Mouse (Mus musculus) adrenal gland, postnatal 14 days (tissue): Measurements from ENCODE around the gene Dcxr. TPM values are rescaled to one million over a fixed set of nuclear protein-coding genes. Genes with fewer than 3 reads are reported as not detected.

Source experiments
- DNase-seq: peaks from one replicate; pipeline ENCODE4 v3.0.0; 2021; ENCODE audit warnings: mixed read lengths
- total RNA-seq: library from RNA; stranded (reverse); gene quantifications from 2 replicates; pipeline ENCODE4 v1.2.3, GENCODE M21; 2021

Dcxr gene
- total RNA-seq, 1 experiment from 2014 or later, result 41.9 TPM

- DNase-seq, result peak; percentile 55
Observed at GRCm38 (mm10) chr11:120729432-120730050, 2.5 kb upstream of the Dcxr start.

DNA sequence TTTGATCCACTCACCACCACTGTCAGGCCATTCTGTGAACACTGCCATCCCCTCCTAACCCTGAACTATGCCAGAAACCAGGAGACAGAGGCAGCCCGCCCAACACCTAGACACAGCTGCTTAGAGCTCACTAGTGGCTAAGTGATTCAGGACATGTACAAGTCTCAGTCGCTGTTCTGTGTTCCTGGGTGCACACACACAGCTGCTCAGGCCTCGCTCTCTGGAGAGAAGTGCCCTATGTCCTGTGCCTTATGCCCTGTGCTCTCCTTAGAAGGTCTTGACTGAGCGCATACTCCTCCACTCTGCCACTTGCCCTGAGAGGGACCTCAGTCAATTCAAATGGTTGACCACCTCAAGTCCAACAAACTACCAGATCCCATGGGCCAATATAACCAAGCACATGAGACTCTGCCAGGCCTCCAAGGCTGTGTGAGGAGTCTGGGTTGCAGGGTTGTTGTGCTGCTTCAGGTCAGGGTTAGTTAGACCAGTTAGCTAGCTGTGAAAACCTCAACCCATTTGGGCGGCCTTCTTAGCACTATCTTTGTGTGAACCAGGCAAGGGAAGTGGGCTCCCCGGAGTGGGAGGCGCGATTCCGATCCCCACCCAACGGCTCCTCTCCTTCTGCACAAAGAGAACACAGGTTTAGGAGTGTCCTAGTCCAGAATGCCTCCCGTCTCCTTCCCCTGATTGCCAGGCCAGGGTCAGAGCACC, 1.6 kb upstream of the Dcxr start:
- DNase-seq, result no peak

DNA sequence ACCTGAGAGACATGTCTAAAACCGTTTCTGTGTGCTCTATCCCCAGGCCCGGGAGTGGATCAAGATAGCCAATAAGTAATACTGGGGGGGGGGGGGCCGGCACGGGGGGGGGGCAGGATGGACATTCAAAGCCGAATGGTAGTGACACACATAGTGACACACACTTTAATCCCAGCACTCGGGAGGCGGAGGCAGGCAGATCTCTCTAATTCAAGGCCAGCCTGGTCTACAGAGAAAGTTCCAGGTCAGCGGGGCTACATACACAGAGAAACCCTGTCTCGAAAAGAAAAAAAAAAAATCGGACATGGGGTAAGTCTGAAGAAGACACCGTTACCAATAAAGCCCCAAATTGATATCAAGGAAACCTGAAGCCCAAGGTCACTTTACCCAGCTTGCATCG, 483 bp upstream of the Dcxr start:
- DNase-seq, result no peak

- DNase-seq, result peak; percentile 4
Observed at GRCm38 (mm10) chr11:120726243-120727168, 575 bp downstream of the Dcxr start.

- peak; percentile 3 for DNase-seq
Observed at GRCm38 (mm10) chr11:120723509-120723908, 3.6 kb downstream of the Dcxr start.

GRCm38 (mm10) chr11:120722761-120723382, 4.2 kb downstream of the Dcxr start:
- DNase-seq, result peak; percentile 3

DNA sequence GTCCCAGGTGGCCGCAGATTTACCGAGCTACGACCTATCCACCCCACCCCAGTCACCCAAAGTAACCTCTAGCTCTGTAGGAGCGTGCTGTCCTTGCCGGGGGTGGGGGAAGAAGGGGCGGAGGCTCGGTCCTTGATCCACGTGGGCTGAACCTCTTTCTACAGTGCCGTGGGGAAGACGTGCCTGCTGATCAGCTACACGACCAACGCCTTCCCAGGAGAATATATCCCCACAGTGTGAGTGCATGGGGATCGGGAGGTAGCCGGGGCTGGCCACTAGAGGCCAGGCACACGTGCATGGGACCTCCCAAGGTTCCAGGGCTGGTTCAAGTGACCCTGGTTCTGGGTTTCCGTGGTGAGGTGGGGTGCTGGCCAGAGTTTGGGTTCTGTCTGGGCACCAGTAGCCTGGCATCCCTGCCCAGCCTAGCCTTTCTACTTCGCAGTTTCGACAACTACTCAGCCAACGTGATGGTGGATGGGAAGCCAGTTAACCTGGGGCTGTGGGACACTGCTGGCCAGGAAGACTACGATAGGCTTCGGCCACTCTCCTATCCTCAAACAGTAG, 4.9 kb downstream of the Dcxr start:
- DNase-seq, result peak; percentile 27

- peak; percentile 80 for DNase-seq
Observed at GRCm38 (mm10) chr11:120721124-120722066, 5.7 kb downstream of the Dcxr start, which contains the start of gene Rac3. Gene Rac3 (plus strand): TSS chr11:120721470.

- DNase-seq, result peak; percentile 96
Observed at GRCm38 (mm10) chr11:120720450-120720849, 6.6 kb downstream of the Dcxr start.

GRCm38 (mm10) chr11:120719841-120720376, 7.2 kb downstream of the Dcxr start:
- DNase-seq, result peak; percentile 7

GRCm38 (mm10) chr11:120719242-120719641, 7.8 kb downstream of the Dcxr start:
- DNase-seq, result no peak

DNA sequence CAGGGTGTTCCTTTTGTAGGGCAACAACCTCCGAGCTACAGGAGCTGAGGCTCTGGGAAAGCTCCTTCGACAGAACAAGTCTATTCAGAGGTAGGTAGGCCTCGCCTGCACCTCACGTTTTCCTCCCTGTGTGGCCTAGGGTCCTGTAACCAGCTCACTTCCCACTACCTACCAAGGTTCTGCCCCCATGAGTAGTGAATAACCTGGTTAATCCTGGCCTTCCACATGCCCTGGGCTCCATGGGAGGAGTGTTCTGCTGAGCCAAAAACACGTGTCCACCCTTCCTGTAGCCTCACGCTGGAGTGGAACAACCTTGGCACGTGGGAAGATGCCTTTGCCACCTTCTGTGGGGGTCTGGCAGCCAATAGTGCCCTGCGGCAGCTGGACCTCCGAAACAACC, 11.9 kb downstream of the Dcxr start:
- DNase-seq, result no peak

DNA sequence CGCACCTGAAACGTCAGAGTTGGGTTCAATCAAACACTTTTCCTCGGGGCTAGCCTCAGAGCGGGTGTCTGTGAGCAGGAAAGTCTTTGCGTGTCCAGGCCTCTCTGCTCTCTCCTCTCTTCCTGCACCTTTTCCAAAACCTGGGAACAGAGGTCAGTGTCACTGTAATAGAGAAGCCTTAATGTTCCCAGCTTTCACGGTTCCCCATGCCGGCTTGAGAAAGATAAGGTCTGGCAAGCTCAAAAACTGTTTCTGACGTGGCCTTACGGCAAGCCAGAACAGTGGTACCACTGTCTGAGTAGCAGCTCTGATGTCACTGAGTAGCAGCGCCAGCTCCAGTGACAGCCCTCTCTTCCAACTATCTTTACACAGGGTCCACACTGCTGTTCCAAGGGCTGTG, 12.5 kb downstream of the Dcxr start:
- DNase-seq, result no peak

DNA sequence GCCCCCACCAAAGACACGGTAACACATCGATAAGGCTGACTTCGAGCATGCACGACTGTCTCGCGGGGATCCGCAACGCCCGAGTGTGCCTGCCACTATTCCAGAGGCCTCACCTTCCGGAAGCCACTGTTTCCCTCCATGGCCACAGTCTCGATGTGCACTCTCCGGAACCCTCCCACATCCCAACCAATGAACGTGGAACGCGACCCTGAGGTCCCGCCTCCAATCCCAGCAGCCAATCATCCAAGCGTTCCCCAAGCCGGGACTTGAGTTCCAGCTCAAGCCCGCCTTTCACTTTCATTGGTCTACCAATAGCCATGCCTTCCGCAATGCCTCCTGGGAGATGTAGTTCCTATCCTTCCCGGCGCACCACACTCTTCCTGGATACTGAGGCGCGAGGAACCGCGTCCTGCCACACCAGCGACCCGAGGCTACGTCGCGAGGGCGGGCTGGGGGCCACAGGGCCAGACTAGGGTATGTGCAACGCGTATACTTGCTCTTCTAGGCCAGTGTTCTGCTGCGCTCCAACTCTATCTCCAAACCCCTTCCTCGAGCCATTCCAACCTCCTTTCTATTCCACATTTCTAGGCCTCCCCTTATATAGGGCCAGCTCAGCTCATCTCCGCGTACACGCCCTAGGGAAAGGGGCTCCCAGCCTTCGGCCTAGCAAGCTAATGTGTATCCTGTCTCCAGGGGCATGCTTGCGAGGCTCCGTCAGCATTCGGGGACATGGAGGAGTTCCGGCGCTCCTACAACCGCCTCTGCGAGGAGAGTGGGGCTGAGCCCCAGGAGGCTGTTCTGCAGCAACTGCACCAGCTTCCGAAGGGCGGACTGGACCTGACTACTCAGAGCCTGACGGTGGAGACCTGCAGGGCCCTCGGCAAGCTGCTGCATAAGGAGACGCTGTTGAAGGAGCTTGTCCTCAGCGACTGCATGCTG, 13.2 kb downstream of the Dcxr start, which contains the start of the genes Cenpx and Lrrc45:
Gene Cenpx (minus strand): TSS at position 159 of the 939 bp plus-strand sequence.
Gene Lrrc45 (plus strand): TSS at position 346 of the 939 bp plus-strand sequence.
- DNase-seq, result peak; percentile 97

DNA sequence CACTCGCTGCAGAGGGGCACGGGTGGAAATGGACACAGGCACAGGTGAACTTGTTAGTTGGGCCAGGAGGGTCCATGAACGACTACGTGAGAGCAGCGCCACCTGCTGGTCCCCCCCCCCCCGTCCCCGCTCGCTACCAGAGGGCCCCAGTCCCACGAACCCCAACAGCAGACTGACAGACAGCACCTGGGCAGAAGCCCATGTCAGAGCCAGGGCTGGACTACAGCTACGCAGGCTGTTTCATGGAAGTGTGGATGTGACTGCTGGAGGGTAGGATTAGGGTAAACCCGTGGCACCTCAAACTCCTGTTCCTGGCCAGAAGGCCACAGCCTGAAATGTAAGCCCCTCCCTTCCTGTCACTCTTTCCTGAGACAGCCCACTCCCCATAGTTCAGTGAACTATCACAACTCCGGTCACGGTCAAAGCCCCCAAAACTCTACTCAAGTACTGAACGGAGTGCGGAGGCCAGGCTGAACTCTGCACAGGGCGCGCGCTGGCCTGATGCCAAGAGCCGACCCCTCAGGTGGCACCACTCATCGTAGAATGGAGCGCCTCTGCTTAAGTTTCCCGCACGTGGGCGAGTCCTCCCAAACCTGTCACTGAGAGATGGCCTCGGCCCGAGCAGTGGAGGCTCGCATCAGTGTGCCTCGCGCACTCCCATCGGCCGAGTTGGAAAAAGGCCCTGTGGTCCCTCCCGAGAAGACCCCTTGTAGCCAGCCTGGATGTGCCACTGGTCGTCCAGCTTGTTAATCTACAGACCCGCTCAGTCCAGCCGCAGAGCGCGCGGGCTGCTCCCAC, 14.1 kb downstream of the Dcxr start:
- peak; percentile 78 for DNase-seq

- DNase-seq, result no peak
Observed at GRCm38 (mm10) chr11:120711980-120712604, 15.0 kb downstream of the Dcxr start.

GRCm38 (mm10) chr11:120710672-120711071, 16.4 kb downstream of the Dcxr start:
- no peak for DNase-seq

- DNase-seq, result no peak
Observed at GRCm38 (mm10) chr11:120709551-120709950, 17.5 kb downstream of the Dcxr start.
